Mouse (Mus musculus) megakaryocyte, embryonic 14.5 days (primary cell): ENCODE results near the gene Olfr243. TPM values are rescaled to one million over a fixed set of nuclear protein-coding genes. Genes with fewer than 3 reads are reported as not detected.
"Not testable (repeated sequence)": the region's sequence is repeated elsewhere in the genome, so short reads cannot be mapped to it uniquely, and the experiment has no call there.

ENCODE experiments used
- H3K27me3 ChIP-seq: replicated peaks from 2 replicates; pipeline ENCODE3; 2012; ENCODE audit warnings: inconsistent platforms
- H3K36me3 ChIP-seq: replicated peaks from 2 replicates; pipeline ENCODE3; 2012; ENCODE audit warnings: low read length, inconsistent platforms, mixed read lengths
- H3K4me1 ChIP-seq: 2 replicates; pipeline ENCODE4 v1.6.1; 2012; ENCODE audit warnings: inconsistent platforms
- H3K4me3 ChIP-seq: replicated peaks from 2 replicates; pipeline ENCODE3; 2012; ENCODE audit warnings: moderate library complexity, mild to moderate bottlenecking, inconsistent platforms
- H3K9me3 ChIP-seq: 2 replicates; pipeline ENCODE4 v1.6.1; 2012; ENCODE audit warnings: inconsistent platforms
- FLI1 ChIP-seq: IDR thresholded peaks from 2 replicates; pipeline ENCODE4 v1.6.1; 2012; ENCODE audit warnings: low read length, inconsistent platforms, mixed read lengths
- GATA1 ChIP-seq: IDR thresholded peaks from 3 replicates; pipeline ENCODE4 v1.6.1; 2012; ENCODE audit warnings: mixed read lengths, low read length, inconsistent platforms, borderline replicate concordance
- polyA plus RNA-seq: library from polyadenylated mRNA; stranded (reverse); fragments of >175 nt; gene quantifications from 2 replicates; pipeline ENCODE4 v1.2.3, GENCODE M21; 2012; ENCODE audit warnings: low replicate concordance; ENCODE audit not compliant: insufficient read depth

Olfr243 gene
- polyA plus RNA-seq, result not detected in 2 replicates

DNA sequence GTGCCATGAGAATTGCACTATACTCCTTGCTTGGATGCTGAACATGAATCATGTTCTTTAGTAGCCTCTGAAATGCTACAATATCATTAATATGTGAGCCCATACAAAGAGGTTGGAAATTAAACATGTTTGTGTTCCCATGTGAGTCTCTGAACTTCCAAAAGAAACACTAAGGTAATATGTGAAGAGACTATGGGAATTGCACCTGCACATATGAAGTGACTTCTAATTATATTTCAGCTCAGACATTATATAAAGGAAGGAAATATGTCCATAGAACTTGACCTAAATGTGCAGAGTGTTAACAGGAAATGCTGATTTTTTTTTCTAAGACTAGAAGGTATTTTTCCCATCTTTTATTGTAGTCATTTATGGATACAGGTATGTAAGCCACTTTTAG, at the start of gene Olfr243:
Gene Olfr243 (plus strand): TSS at position 301 of the 400 bp plus-strand sequence.
- Histone ChIP-seq H3K9me3 (no peaks in the 10 kb centered on the region), H3K4me3 (no peak within 1 kb of the TSS), H3K36me3 (no peaks in the 10 kb centered on the region), H3K4me1 (no peaks in the 10 kb centered on the region), H3K27me3 (no peaks in the 10 kb centered on the region)
- TF ChIP-seq FLI1 (no peak), GATA1 (no peak)

DNA sequence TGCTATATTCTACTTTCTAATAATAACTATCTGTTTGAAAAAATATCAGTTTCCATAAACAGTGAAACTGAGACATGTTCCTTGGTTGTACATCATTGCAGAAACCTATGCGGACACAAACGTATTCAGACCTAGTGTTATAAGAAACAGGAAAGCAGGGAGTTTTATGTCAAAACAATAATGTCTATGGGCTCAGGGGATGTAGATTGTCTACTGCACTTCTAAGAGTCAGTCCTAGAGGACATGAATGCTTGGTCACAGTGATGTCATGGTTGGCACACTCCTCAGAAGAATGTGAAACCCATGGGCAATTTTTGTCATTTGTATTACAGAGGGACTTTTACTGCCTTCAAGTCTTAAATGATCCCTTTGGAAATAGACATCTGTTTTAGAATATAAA, 43.4 kb upstream of the Olfr243 start, which contains the start of gene Olfr624:
Gene Olfr624 (minus strand): TSS at position 101 of the 400 bp plus-strand sequence.
- H3K4me1 ChIP-seq, result no peaks in the 10 kb centered on the region
- H3K27me3 ChIP-seq, result no peaks in the 10 kb centered on the region
- H3K36me3 ChIP-seq, result no peaks in the 10 kb centered on the region

DNA sequence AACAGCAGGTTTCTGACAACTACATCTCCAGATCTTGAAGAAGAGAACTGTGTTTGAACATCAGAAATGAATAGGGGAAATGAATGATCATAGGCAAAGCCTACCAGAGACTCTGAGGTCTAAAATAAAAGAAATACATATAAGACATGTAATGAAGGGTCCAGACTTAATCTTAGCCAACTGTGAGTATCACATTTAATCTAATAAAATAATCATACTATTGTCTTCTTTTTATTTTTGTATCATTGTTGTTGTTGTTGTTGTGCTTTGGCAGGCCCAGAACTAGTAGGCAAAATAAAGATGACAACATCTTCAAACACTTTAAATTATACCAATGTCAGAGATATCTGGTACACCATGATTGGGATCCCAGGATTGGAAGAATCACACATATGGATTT, 32.1 kb upstream of the Olfr243 start, which contains the start of gene Olfr625-ps1:
Gene Olfr625-ps1 (plus strand): TSS at position 301 of the 400 bp plus-strand sequence.
- H3K27me3 ChIP-seq, result no peaks in the 10 kb centered on the region
- H3K4me3 ChIP-seq, result no peak within 1 kb of the TSS
- H3K9me3 ChIP-seq, result no peaks in the 10 kb centered on the region
- TF ChIP-seq GATA1 (no peak), FLI1 (no peak)
- H3K36me3 ChIP-seq, result no peaks in the 10 kb centered on the region
- no peaks in the 10 kb centered on the region for H3K4me1 ChIP-seq

More for the DNA sequence above, 43.4 kb upstream of the Olfr243 start, which contains the start of gene Olfr624:
- Histone ChIP-seq H3K9me3 (no peaks in the 10 kb centered on the region), H3K4me3 (no peak within 1 kb of the TSS)
- TF ChIP-seq FLI1, result no peak
- no peak for TF ChIP-seq GATA1

DNA sequence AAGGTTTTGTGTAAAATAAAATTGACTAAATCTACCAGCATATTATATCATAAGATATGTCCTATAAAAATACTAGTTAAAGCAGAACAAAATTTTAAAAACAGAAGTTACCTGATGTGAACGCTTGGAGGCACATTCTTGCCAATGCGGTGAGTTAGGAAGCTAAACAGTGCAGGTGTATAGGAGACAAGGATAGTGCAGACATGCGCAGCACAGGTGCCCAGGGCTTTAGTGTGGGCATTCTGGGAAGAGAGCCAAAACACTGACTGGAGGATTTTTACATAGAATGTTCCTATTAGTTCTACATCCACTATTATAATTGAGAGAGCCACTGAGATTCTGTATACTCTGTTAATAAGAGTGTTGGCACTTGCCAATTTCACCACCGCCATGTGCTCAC, 15.0 kb upstream of the Olfr243 start:
- Histone ChIP-seq H3K4me3 (no peak overlapping the region), H3K4me1 (no peaks in the 10 kb centered on the region), H3K36me3 (no peaks in the 10 kb centered on the region), H3K9me3 (no peaks in the 10 kb centered on the region), H3K27me3 (no peaks in the 10 kb centered on the region)
- no peak for TF ChIP-seq GATA1
- TF ChIP-seq FLI1, result no peak

DNA sequence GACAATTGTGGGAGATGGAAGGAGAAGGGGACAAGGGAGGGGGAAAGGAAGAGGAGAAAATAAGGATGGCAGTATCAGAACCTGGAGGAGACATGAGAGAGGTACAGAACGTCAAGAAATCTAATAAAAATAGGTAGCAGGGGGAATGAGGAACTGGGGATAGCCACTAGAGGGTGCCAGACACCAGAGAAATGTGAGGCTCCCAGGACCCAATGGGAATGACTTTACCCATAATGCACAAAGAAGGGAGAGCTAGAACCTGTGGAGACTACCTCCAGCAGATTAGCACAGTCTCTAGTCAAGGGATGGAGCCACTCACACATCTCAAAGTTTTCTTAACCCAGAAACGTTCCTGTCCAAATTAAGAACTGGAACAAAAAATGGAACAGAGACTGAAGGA, 2.4 kb upstream of the Olfr243 start:
- H3K4me3 ChIP-seq, result no peak overlapping the region
- H3K27me3 ChIP-seq, result no peaks in the 10 kb centered on the region
- no peak for TF ChIP-seq GATA1
- no peak for TF ChIP-seq FLI1
- no peaks in the 10 kb centered on the region for H3K4me1 ChIP-seq
- H3K9me3 ChIP-seq, result no peaks in the 10 kb centered on the region
- H3K36me3 ChIP-seq, result no peaks in the 10 kb centered on the region

DNA sequence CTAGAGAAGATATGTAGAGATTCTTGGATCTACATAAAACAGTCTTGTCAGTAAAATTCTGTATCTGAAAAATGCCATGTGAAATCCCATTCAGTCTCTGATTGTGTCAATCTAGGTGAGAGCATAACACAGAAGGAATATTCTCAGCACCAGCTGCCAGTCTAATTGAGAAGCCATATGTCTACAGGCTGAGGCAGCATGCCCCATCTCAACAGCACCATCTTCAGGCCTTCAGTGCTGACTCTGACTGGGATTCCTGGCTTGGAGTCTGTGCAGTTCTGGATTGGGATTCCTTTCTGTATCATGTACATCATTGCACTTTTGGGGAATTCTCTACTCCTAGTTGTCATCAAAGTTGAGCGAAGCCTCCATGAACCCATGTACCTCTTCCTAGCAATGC, 1.9 kb downstream of the Olfr243 start:
- H3K4me3 ChIP-seq, H3K27me3 ChIP-seq, H3K4me1 ChIP-seq, H3K9me3 ChIP-seq, H3K36me3 ChIP-seq: not testable (repeated sequence)

DNA sequence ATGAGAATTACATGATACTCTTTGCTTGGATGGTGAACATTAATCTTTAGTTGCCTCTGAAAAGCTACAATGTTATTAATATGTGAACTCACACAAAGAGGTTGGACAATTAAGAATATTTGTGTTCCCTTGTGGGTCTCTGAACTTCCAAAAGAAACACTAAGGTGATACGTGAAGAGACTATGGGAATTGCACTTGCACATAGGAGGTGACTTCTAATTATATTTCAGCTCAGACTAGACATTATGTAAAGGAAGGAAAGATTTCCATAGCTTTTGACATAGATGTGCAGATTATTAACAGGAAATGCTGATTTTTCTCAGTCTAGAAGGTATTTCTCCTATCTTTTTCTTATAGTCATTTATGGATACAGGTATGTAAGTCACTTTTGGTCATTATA, 15.6 kb downstream of the Olfr243 start, which contains the start of gene Olfr628:
Gene Olfr628 (plus strand): TSS at position 301 of the 400 bp plus-strand sequence.
- no peak within 1 kb of the TSS for H3K4me3 ChIP-seq

DNA sequence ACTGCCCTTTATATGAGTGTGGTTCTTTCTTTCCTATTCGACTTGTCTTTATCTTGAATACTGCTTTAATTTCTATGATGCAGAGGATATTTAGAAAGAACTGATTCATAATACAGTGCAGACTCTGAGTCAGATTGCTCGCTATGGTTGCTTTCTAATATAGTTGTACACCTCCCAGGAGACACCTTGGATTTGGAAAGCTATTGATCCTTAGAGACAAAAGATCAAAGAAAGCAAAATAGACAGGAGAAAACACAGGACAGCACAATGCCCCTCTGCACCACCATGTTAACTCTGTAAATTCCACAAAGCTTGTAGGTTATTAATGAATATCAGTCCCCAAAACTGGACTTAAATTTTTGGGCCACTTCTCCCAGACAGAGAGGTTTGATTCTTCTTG, 30.4 kb downstream of the Olfr243 start, which contains the start of gene Olfr629:
Gene Olfr629 (minus strand): TSS at position 101 of the 400 bp plus-strand sequence.
- Histone ChIP-seq H3K27me3 (no peaks in the 10 kb centered on the region), H3K4me1 (no peaks in the 10 kb centered on the region), H3K9me3 (no peaks in the 10 kb centered on the region), H3K4me3 (no peak within 1 kb of the TSS), H3K36me3 (no peaks in the 10 kb centered on the region)
- no peak for TF ChIP-seq FLI1
- no peak for TF ChIP-seq GATA1

More for the DNA sequence above, 15.6 kb downstream of the Olfr243 start, which contains the start of gene Olfr628:
- TF ChIP-seq FLI1, result no peak
- no peak for TF ChIP-seq GATA1
- no peaks in the 10 kb centered on the region for H3K9me3 ChIP-seq
- no peaks in the 10 kb centered on the region for H3K4me1 ChIP-seq
- no peaks in the 10 kb centered on the region for H3K27me3 ChIP-seq
- H3K36me3 ChIP-seq, result no peaks in the 10 kb centered on the region

DNA sequence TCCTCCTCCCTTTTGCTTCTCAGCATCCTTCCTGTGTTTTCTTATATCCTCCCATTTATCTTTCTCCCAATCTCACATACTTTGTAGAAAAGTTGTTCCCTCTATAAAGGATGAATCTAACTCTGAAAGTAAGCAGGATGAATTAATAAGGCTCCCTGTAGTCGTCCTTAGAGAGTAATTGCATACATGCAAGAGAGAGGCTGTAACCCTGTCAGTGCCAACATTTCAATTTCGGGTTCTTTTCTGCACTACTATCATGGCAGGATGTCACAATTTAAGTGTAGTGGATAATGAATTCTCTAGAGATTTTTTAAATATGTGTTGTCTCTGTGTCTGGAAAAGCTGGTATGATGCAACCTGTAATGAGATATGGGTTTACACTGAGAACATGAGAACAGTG, 42.8 kb downstream of the Olfr243 start, which contains the start of gene Olfr630:
Gene Olfr630 (minus strand): TSS at position 101 of the 400 bp plus-strand sequence.
- Histone ChIP-seq H3K4me1 (no peaks in the 10 kb centered on the region), H3K27me3 (no peaks in the 10 kb centered on the region), H3K4me3 (no peak within 1 kb of the TSS), H3K36me3 (no peaks in the 10 kb centered on the region), H3K9me3 (no peaks in the 10 kb centered on the region)
- TF ChIP-seq GATA1 (no peak), FLI1 (no peak)

DNA sequence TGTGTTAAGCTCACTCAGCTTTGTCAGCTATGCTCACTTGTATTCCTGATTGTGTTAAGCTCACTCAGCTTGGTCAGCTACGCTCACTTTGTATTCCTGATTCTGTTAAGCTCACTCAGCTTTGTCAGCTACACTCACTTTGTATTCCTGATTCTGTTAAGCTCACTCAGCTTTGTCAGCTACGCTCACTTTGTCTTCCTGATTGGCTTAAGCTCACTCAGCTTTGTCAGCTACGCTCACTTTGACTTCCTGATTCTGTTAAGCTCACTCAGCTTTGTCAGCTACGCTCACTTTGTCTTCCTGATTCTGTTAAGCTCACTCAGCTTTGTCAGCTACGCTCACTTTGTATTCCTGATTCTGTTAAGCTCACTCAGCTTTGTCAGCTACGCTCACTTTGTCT, 47.7 kb downstream of the Olfr243 start:
- H3K4me3 ChIP-seq, H3K9me3 ChIP-seq, H3K36me3 ChIP-seq, H3K27me3 ChIP-seq, H3K4me1 ChIP-seq: not testable (repeated sequence)

DNA sequence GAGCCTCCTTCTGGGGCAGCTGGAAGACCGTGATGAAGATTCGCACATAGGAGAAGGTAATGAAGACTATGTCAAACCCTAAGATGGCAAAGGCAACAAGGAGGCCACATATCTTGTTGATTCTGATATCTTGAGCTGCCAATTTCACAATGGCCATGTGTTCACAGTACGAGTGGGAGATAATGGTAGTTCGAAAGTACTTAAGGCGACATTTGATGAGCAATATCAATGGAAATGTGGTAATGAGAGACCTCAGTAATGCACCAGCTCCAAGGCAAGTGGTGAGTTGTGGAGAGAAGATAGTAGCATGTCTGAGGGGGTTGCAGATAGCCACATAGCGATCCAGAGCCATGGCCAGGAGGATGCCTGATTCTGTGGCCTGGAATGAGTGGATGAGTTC, 53.2 kb downstream of the Olfr243 start:
- H3K4me1 ChIP-seq, H3K9me3 ChIP-seq, H3K36me3 ChIP-seq, H3K27me3 ChIP-seq, H3K4me3 ChIP-seq: not testable (repeated sequence)

Other genes starting within 250 kb of the Olfr243 start
- gene Olfr608, start 244.8 kb upstream of the Olfr243 start, polyA plus RNA-seq, result not detected in 2 replicates
- gene Olfr609, start 216.6 kb upstream of the Olfr243 start, polyA plus RNA-seq, result not detected in 2 replicates
- gene Olfr610, start 202.5 kb upstream of the Olfr243 start, polyA plus RNA-seq, result not detected in 2 replicates
- gene Olfr611, start 193.8 kb upstream of the Olfr243 start, polyA plus RNA-seq, result not detected in 2 replicates
- gene Olfr612, start 172.0 kb upstream of the Olfr243 start, polyA plus RNA-seq, result not detected in 2 replicates
- not detected in 2 replicates for gene Olfr613, start 166.6 kb upstream of the Olfr243 start, polyA plus RNA-seq
- gene Olfr615, start 158.6 kb upstream of the Olfr243 start, polyA plus RNA-seq, result not detected in 2 replicates
- gene Olfr616, start 145.5 kb upstream of the Olfr243 start, polyA plus RNA-seq, result not detected in 2 replicates
- not detected in 2 replicates for gene Olfr617, start 141.6 kb upstream of the Olfr243 start, polyA plus RNA-seq
- gene Olfr618, start 124.6 kb upstream of the Olfr243 start, polyA plus RNA-seq, result not detected in 2 replicates
- not detected in 2 replicates for gene Olfr619, start 114.1 kb upstream of the Olfr243 start, polyA plus RNA-seq
- gene Olfr620, start 102.1 kb upstream of the Olfr243 start, polyA plus RNA-seq, result not detected in 2 replicates
- not detected in 2 replicates for gene Olfr622, start 72.0 kb upstream of the Olfr243 start, polyA plus RNA-seq
- gene Olfr623, start 51.0 kb upstream of the Olfr243 start, polyA plus RNA-seq, result 0.41 TPM in 1 of 2 replicates, not detected in the other
- gene Olfr624, start 43.5 kb upstream of the Olfr243 start, polyA plus RNA-seq, result not detected in 2 replicates
- gene Olfr625-ps1, start 32.0 kb upstream of the Olfr243 start, polyA plus RNA-seq, result not detected in 2 replicates
- not detected in 2 replicates for gene Olfr628, start 15.7 kb downstream of the Olfr243 start, polyA plus RNA-seq
- not detected in 2 replicates for gene Olfr629, start 30.3 kb downstream of the Olfr243 start, polyA plus RNA-seq
- not detected in 2 replicates for gene Olfr630, start 42.7 kb downstream of the Olfr243 start, polyA plus RNA-seq
- gene Olfr69, start 56.9 kb downstream of the Olfr243 start, polyA plus RNA-seq, result not detected in 2 replicates
- gene Olfr68, start 65.0 kb downstream of the Olfr243 start, polyA plus RNA-seq, result not detected in 2 replicates
- not detected in 2 replicates for gene Olfr67, start 77.2 kb downstream of the Olfr243 start, polyA plus RNA-seq
- gene Hbb-bt, start 99.3 kb downstream of the Olfr243 start, polyA plus RNA-seq, result 492 and 1,761 TPM in 2 replicates
- gene Hbb-bs, start 113.4 kb downstream of the Olfr243 start, polyA plus RNA-seq, result 423 and 663 TPM in 2 replicates
- not detected in 2 replicates for gene Hbb-bh2, start 125.8 kb downstream of the Olfr243 start, polyA plus RNA-seq
- not detected in 2 replicates for gene Hbb-bh1, start 128.5 kb downstream of the Olfr243 start, polyA plus RNA-seq
- gene Hbb-y, start 138.5 kb downstream of the Olfr243 start, polyA plus RNA-seq, result 3.6 TPM in 1 of 2 replicates, not detected in the other
- gene Olfr66, start 171.6 kb downstream of the Olfr243 start, polyA plus RNA-seq, result not detected in 2 replicates
- gene Olfr64, start 179.8 kb downstream of the Olfr243 start, polyA plus RNA-seq, result not detected in 2 replicates
- not detected in 2 replicates for gene Olfr65, start 188.8 kb downstream of the Olfr243 start, polyA plus RNA-seq
- not detected in 2 replicates for gene Olfr631, start 214.2 kb downstream of the Olfr243 start, polyA plus RNA-seq
- gene Olfr632, start 219.7 kb downstream of the Olfr243 start, polyA plus RNA-seq, result not detected in 2 replicates
- gene Olfr633, start 229.8 kb downstream of the Olfr243 start, polyA plus RNA-seq, result not detected in 2 replicates